Mouse (Mus musculus): ENCODE data around the gene Ipo9.

GRCm38 (mm10) chr1:135344026-135344425, 86.3 kb downstream of the Ipo9 start:
- no peak for TF ChIP-seq CTCF (IDR thresholded peaks at IDR 0.05; ENCODE audit: low read depth)
- no peak for TF ChIP-seq EP300 (IDR thresholded peaks at IDR 0.05; ENCODE audit: low read depth)

All from liver, embryonic 14.5 days (tissue).